Mouse (Mus musculus): ENCODE data around the gene Nlgn2.
A peak's percentile ranks its signal among the peaks of the same experiment; 100 is the strongest.

Nlgn2 gene

DNA sequence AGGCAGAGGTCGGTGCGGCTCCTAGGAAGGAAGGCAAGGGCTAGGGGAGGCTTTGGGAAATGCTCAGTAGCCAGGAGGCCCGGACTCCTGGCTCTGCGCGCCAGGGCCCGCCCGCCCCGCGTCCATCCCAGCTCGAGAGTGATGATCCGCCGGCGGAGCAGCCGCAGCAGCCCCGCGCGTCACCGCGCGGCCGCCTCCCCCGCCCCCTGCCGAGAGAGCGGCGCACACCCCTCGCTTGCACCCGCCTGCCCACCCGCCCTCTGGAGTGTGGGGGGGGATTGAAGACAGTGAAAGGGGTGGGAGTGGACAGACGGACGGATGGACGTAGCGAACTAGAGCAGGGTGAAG lies at the start of gene Nlgn2:
Nlgn2 (minus strand) TSS at position 181 of the 348 bp plus-strand sequence.
- DNase-seq, result no peak

GRCm38 (mm10) chr11:69886907-69887635 lies 49.5 kb upstream of the Nlgn2 start:
- DNase-seq, result no peak

GRCm38 (mm10) chr11:69884663-69885062 lies 47.1 kb upstream of the Nlgn2 start:
- DNase-seq, result no peak

- DNase-seq, result peak; percentile 35
Measured at GRCm38 (mm10) chr11:69884240-69884639, 46.7 kb upstream of the Nlgn2 start.

- DNase-seq, result no peak
Measured at GRCm38 (mm10) chr11:69883527-69884151, 46.1 kb upstream of the Nlgn2 start.

DNA sequence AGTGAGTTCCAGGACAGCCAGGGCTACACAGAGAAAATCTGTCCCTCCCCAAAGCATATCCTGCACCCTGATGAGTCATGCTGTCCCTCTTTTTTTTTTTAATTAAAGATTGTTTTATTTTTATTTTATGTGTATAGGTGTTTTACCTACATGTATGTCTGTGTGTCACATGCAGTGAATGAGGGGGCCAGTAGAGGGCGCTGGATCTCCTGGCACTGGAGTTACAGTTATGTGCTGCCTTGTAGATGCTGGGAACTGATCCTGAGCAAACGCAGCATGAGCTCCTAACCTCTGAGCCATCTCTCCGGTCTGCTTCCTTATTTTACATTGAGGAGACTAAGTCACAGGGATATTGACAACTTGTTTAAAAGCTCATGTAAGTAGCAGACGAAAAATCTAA lies 45.5 kb upstream of the Nlgn2 start:
- DNase-seq, result peak; percentile 51

GRCm38 (mm10) chr11:69881787-69882670 lies 44.4 kb upstream of the Nlgn2 start:
- DNase-seq, result peak; percentile 30

DNA sequence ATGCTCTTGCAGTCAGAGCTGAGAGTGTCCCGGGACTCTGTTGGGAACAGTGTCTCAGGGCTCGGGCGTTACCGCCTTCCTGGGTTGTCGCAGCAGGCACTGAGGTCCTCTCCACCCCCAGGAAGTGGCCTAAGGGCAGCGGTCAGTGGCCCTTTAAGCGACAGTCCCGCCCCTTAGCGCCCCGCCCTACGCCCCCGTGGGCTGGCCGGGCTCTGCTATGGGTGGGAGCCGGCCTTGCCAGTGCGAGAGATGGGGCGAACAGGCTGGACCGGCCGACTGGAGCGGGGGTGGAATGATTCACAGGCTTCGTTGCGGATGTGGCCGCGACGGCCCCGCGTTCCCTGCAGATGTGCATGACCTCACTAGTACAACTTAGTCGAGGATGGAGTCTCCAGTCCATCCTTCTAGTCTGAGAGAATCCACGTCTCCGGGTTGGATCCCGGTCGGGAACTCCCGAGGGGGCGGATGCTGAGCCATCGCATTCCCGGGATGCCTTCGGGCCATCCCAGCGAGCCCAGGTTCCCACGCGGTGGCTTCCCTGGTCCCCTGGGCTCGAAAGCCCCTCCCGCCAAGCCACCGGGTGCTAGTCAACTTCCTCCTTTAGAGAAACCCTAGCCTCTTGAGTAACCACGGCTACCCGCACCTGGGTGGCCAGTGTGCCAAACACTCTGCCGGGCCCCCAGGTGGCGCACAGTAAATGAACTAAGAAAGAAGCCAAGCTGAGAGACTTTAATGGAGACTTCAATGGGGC lies 43.4 kb upstream of the Nlgn2 start, which contains the start of gene Kctd11:
Kctd11 (minus strand) TSS at position 554 of the 751 bp plus-strand sequence.
- DNase-seq, result peak; percentile 97

DNA sequence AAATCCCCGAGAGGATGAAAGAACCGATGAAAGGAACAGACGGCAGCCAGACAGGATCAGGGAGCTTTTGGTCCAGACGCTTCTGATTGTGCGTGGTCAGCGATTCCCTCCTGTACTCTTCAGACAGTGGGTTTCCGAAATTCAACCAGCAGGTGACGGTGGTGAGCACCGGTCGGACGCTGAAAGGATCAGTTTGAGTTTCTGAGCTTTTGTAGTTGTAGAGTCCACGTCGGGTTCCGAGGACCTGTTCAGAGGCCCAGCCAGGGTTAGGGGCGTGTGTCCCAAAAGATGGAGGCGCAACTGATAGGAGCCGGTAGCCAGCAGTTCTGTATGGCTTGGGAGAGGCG lies 42.9 kb upstream of the Nlgn2 start:
- DNase-seq, result peak; percentile 91

DNA sequence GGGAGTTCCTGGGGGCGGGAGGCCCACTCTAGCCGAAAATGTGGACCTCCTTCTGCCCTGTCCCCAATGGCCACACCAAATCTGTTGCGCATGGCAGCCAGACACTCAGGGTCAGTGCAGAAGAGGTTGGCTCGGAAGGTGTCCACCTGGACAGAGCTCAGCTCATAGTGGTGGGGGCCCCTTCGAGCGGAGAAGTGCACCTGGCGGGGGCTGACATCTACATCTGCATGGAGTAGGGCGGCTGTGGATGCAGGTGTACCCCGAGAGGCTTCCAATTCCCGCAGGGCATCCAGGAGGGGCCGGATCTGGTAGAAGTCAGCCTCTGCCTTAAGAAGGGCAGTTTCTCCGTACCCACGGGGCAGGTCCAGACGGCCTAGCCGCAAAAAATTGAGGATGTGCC lies 42.1 kb upstream of the Nlgn2 start:
- no peak for DNase-seq

DNA sequence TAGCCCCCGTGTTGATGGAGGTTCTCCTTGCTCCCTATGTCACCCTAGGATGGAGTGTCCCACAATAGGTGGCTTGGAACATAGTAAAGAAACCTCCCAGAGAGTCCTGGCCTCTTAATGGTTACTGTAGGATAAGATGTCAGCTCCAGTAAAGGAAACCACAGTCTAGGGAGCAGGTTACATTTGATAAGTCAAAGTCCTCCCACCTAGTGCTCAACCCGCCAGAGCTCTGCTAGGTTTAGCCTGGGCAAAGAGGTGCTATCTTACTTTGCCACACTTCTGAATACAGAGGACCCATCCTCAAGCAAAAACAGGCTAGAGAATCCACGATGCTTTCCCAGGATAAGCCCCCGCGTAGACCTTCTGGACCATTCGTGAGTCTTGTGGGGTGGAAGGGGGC lies 41.4 kb upstream of the Nlgn2 start:
- no peak for DNase-seq

DNA sequence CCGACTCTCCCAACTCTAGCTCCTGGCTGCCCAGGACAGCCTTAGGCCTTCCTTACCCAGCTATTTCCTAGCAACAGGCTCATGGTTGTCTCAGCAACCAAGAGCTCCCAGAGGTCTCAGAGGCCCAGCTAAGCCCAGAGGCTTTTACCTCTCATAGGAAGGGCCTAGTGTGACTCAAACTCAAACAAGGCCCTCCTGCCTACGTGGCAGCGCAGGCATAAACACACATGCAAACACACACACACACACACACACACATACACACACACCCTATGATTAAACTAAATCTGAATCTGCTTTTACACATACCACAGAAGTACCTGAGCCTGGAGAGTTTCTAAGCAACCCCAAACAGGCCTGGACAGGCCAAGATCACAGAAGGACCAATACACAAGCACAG lies 40.8 kb upstream of the Nlgn2 start:
- no peak for DNase-seq

- DNase-seq, result no peak
Measured at GRCm38 (mm10) chr11:69877878-69878277, 40.3 kb upstream of the Nlgn2 start, which contains the start of gene Tmem95. Gene Tmem95 (minus strand): TSS chr11:69878018.

DNA sequence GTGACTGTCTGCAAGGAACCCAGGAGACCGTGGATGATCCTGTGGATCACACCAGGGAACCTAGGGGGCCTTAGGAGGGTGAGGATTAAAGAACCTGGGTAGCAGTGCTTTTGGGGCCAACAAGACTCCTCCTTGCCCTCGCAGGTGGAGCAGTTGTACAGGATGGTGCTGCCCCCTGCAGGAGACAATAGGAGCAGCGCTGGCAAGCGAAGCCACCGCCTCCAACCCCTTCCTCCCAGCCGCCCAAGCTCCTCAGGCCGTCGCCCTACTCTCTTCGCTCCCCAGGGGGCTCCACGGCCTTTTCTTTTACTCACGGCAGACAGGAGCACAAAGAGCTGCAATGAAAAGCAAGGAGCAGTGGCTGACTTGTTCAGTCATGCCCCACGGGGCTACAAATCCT lies 39.3 kb upstream of the Nlgn2 start:
- DNase-seq, result peak; percentile 97

- DNase-seq, result peak; percentile 91
Measured at GRCm38 (mm10) chr11:69876186-69876585, 38.6 kb upstream of the Nlgn2 start.

- no peak for DNase-seq
Measured at GRCm38 (mm10) chr11:69872451-69872850, 34.9 kb upstream of the Nlgn2 start.

DNA sequence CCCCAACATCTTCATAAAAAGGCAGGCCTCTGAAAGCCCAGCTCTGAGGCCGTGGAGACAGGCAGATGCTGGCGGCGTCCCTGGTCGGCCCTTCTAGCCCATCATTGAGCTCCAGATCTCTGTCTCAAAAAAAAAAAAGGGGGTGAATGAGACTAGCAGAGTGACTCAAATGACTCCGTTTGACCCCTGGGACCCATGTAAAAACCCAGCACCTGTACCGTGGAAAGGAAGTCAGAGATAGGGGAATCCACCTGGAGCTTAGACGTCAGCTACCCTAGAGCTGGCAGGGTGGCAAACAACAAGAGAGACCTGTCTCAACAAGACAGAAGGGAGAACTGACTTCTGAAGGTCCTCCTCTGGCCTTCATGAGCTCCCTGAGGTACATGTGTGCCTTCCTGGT lies 34.2 kb upstream of the Nlgn2 start:
- DNase-seq, result no peak

- DNase-seq, result no peak
Measured at GRCm38 (mm10) chr11:69870289-69871069, 32.9 kb upstream of the Nlgn2 start.

DNA sequence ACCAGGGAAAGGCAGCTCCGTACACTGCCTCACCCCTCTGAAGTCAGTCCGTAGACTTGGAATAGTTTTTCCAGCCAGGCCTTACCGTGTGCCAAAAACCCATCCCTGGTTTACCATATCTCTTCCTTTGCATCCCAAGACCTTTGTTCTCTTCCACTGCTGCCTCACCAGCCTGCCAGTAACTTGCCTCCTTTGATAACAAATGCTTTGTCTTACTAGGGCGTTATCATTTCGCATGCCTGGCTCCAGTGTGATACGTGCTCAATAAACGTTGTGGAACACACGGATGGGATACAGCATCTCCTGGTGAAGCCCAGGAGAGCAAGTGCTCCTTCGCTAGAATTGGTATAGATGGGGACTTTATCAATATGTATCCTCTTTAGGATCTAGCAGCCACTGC lies 29.8 kb upstream of the Nlgn2 start:
- DNase-seq, result no peak

GRCm38 (mm10) chr11:69865561-69865960 lies 28.0 kb upstream of the Nlgn2 start:
- no peak for DNase-seq

DNA sequence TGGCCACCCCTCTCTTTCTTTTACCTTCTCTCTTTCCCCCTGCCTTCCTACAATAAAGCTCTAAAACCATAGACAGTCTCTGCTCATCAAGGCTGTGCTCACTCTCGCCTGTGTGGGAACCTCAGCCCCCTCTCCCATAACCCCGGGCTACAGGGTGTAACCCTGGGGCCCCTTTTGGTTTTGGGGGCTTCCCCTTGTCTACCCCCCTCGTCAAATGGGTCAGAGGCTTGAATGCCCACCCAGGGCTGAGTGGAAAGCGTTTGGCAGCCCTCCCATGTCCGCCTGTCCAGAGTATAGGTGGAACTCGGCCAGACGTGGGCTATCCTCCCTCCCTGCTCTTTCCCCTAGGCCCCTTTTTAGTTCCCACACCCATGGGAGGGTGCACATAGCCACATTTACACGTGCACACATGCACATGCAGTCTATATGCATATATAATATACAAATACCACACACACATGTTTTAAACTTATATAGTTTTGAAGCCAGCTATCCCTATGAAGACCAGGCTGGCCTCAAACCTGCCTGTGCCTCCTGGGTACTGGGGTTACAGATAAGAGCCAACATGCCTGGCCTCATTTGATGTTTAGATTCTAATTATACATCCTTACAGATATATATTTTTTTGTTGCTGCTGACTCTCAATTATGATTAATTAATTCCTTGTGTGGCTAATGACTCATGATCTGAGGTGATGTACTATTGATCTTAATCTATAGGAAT lies 26.7 kb upstream of the Nlgn2 start:
- no peak for DNase-seq
